Mouse (Mus musculus): ENCODE measurements around the gene Hes2. TPM values are rescaled to one million over a fixed set of nuclear protein-coding genes. Genes with fewer than 3 reads are reported as not detected.

Hes2 gene
- polyA plus RNA-seq, 1 experiment, result not detected

GRCm38 (mm10) chr4:152153771-152154177, 4.9 kb upstream of the Hes2 start:
- TF ChIP-seq POLR2A (IDR thresholded peaks at IDR 0.05; ENCODE audit: extremely low read depth, insufficient read depth, low read length), result no peak
- TF ChIP-seq CTCF (IDR thresholded peaks at IDR 0.05; ENCODE audit: extremely low read depth, insufficient read depth, low read length), result peak; percentile 70
- no peaks in the 10 kb centered on the region for H3K4me1 ChIP-seq (ENCODE audit: control insufficient read depth, insufficient read depth, low read length)
- no peak overlapping the region for H3K27ac ChIP-seq (ENCODE audit: insufficient read depth, low read length)
- H3K4me3 ChIP-seq (ENCODE audit: insufficient read depth, low read length), result 0 out of 2 replicates have a peak overlapping the region, but pooled peaks have one; percentile 2

- TF ChIP-seq POLR2A (IDR thresholded peaks at IDR 0.05; ENCODE audit: extremely low read depth, insufficient read depth, low read length) (no peak), CTCF (IDR thresholded peaks at IDR 0.05; ENCODE audit: extremely low read depth, insufficient read depth, low read length) (no peak)
- Histone ChIP-seq H3K4me1 (ENCODE audit: control insufficient read depth, insufficient read depth, low read length) (no peaks in the 10 kb centered on the region), H3K27ac (ENCODE audit: insufficient read depth, low read length) (no peak overlapping the region), H3K4me3 (ENCODE audit: insufficient read depth, low read length) (no peak overlapping the region)
Measured at GRCm38 (mm10) chr4:152155019-152155418, 3.6 kb upstream of the Hes2 start.

- no peak overlapping the region for H3K27ac ChIP-seq (ENCODE audit: insufficient read depth, low read length)
- TF ChIP-seq POLR2A (IDR thresholded peaks at IDR 0.05; ENCODE audit: extremely low read depth, insufficient read depth, low read length), result no peak
- peak; percentile 68 for TF ChIP-seq CTCF (IDR thresholded peaks at IDR 0.05; ENCODE audit: extremely low read depth, insufficient read depth, low read length)
- H3K4me3 ChIP-seq (ENCODE audit: insufficient read depth, low read length), result no peak overlapping the region
- H3K4me1 ChIP-seq (ENCODE audit: control insufficient read depth, insufficient read depth, low read length), result no peaks in the 10 kb centered on the region
Measured at GRCm38 (mm10) chr4:152157779-152158584, 685 bp upstream of the Hes2 start.

GRCm38 (mm10) chr4:152159285-152159678, 615 bp downstream of the Hes2 start:
- Histone ChIP-seq H3K4me1 (ENCODE audit: control insufficient read depth, insufficient read depth, low read length) (no peaks in the 10 kb centered on the region), H3K4me3 (ENCODE audit: insufficient read depth, low read length) (no peak overlapping the region), H3K27ac (ENCODE audit: insufficient read depth, low read length) (no peak overlapping the region)
- TF ChIP-seq POLR2A (IDR thresholded peaks at IDR 0.05; ENCODE audit: extremely low read depth, insufficient read depth, low read length) (no peak), CTCF (IDR thresholded peaks at IDR 0.05; ENCODE audit: extremely low read depth, insufficient read depth, low read length) (no peak)

GRCm38 (mm10) chr4:152160748-152161147, 2.1 kb downstream of the Hes2 start:
- Histone ChIP-seq H3K4me1 (ENCODE audit: control insufficient read depth, insufficient read depth, low read length) (no peaks in the 10 kb centered on the region), H3K27ac (ENCODE audit: insufficient read depth, low read length) (no peak overlapping the region), H3K4me3 (ENCODE audit: insufficient read depth, low read length) (no peak overlapping the region)
- TF ChIP-seq CTCF (IDR thresholded peaks at IDR 0.05; ENCODE audit: extremely low read depth, insufficient read depth, low read length) (no peak), POLR2A (IDR thresholded peaks at IDR 0.05; ENCODE audit: extremely low read depth, insufficient read depth, low read length) (no peak)

DNA sequence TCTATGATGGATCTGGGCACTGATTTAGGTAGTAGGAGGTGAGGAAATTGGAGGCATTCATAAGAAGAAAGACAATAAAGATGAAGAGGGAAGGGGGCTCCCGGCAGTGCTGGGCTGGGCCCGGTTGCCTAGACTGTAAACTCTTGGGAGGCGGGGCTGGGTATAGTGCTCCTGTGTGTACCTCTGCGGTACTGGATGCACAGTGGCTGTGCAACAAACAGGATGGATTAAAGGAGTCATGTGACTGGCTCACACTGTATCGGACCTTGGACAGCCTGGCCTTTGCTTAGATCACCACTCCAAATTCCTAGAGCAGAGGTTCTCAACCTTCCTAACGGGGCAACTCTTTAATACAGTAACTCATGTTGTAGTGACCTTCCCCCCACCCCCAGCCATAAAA, 2.9 kb downstream of the Hes2 start:
- Histone ChIP-seq H3K4me1 (ENCODE audit: control insufficient read depth, insufficient read depth, low read length) (no peaks in the 10 kb centered on the region), H3K27ac (ENCODE audit: insufficient read depth, low read length) (no peak overlapping the region), H3K4me3 (ENCODE audit: insufficient read depth, low read length) (no peak overlapping the region)
- TF ChIP-seq CTCF (IDR thresholded peaks at IDR 0.05; ENCODE audit: extremely low read depth, insufficient read depth, low read length), result no peak
- TF ChIP-seq POLR2A (IDR thresholded peaks at IDR 0.05; ENCODE audit: extremely low read depth, insufficient read depth, low read length), result no peak

DNA sequence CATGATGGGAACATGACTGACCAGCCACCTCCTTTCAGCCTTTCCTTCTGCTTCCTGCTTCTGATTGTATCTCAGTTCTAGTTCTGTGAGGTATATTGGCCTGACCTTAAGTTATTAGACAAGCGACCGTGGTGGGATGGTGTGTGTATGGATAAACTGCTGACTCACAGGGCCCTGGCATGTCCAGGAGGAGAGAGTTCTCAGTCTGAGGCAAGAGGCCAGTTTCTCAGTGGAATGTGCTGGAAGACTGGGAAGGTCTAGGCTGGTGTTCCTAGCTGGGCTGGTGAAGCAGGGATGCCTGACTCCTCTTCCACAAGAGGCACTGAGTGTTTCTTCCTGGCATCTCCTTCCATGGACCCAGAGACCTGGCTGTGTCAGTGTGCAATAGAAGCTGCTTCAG, 4.1 kb downstream of the Hes2 start:
- Histone ChIP-seq H3K27ac (ENCODE audit: insufficient read depth, low read length) (no peak overlapping the region), H3K4me1 (ENCODE audit: control insufficient read depth, insufficient read depth, low read length) (no peaks in the 10 kb centered on the region), H3K4me3 (ENCODE audit: insufficient read depth, low read length) (no peak overlapping the region)
- TF ChIP-seq POLR2A (IDR thresholded peaks at IDR 0.05; ENCODE audit: extremely low read depth, insufficient read depth, low read length) (no peak), CTCF (IDR thresholded peaks at IDR 0.05; ENCODE audit: extremely low read depth, insufficient read depth, low read length) (no peak)

DNA sequence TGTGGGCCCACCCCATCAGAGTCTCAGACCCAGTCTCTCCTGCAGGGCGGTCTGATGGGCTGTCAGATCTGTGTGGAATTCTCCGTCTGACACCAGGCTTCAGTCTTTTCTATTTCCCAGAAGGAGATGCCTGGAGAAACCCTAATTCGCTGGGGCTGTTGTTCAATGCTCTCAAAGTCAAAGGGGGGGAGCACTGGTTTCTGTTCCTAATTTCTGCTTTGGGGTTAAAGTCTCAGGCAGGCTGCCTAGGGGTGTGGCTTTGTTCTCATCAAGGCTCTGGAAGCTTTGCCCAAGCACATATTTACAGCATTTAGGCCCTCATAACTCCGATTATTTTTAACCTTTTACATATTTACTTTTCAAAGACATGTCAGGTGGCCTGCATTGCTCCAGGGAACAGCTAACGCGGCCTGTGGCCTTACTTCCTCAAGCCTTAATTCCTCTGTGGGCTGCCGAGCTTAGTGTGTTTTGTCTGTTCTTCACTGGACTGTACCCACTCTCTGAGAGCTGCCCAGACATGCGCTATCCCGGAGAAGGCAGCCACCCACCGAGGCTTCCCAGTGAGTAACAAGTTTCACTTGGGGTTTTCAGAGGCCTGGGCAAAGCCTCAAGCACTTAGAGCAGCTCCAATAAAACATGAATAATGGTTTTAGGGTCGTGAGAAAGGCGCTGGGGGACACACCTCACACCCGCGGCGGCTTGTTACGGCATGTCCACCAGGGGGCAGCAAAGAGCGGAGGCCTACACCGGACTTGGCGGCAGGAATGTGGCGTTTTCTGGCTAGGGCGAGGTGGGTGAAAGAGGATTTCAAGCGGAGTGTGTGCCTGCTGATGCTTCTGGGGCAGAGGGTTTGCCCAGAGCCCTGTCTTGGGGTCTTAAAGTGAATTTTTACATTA, 6.6 kb downstream of the Hes2 start:
- Histone ChIP-seq H3K27ac (ENCODE audit: insufficient read depth, low read length) (no peak overlapping the region), H3K4me1 (ENCODE audit: control insufficient read depth, insufficient read depth, low read length) (no peaks in the 10 kb centered on the region), H3K4me3 (ENCODE audit: insufficient read depth, low read length) (no peak overlapping the region)
- TF ChIP-seq CTCF (IDR thresholded peaks at IDR 0.05; ENCODE audit: extremely low read depth, insufficient read depth, low read length), result peak; percentile 55
- TF ChIP-seq POLR2A (IDR thresholded peaks at IDR 0.05; ENCODE audit: extremely low read depth, insufficient read depth, low read length), result no peak

DNA sequence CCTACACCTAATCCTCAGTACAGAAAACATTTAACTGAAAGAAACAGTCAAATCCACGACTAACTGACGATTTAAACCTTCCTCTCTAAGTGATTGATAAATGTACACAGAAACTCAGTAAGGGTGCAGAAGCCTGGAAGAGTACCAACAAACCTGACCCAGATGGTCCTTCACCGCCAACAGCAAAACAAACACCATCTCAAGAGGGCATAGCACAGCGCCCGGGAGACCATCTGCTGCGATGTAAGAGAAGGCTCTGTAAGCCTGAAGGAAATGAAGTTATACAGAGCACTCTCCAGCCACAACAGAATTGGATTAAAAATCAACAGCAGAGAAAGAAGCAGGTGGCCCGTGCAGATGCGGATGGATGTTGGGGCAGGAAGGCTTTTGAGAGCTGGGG, 9.4 kb downstream of the Hes2 start:
- Histone ChIP-seq H3K4me1 (ENCODE audit: control insufficient read depth, insufficient read depth, low read length) (no peaks in the 10 kb centered on the region), H3K27ac (ENCODE audit: insufficient read depth, low read length) (no peak overlapping the region), H3K4me3 (ENCODE audit: insufficient read depth, low read length) (no peak overlapping the region)
- TF ChIP-seq CTCF (IDR thresholded peaks at IDR 0.05; ENCODE audit: extremely low read depth, insufficient read depth, low read length), result no peak
- no peak for TF ChIP-seq POLR2A (IDR thresholded peaks at IDR 0.05; ENCODE audit: extremely low read depth, insufficient read depth, low read length)
